Mouse (Mus musculus): ENCODE measurements at regions not wholly inside any gene's neighbourhood (a gene's known extent, or its start where the extent isn't known, plus 50 kb on each side); places are given as distances from the start of the nearest gene placed in this dataset.

- DNase-seq (ENCODE audit: low spot score in 2 of 2): no peak
Measured at GRCm38 (mm10) chr5:91697075-91697474, 179.7 kb downstream of the Parm1 start.

GRCm38 (mm10) chr5:91696532-91696931 lies 179.1 kb downstream of the Parm1 start:
- DNase-seq (ENCODE audit: low spot score in 2 of 2): no peak

GRCm38 (mm10) chr5:91695632-91696031 lies 178.2 kb downstream of the Parm1 start:
- DNase-seq (ENCODE audit: low spot score in 2 of 2): no peak

GRCm38 (mm10) chr5:91693277-91693676 lies 175.9 kb downstream of the Parm1 start:
- peak in 1 of 2 experiments; percentile 22 for DNase-seq (ENCODE audit: low spot score in 2 of 2)

GRCm38 (mm10) chr5:91692292-91692691 lies 174.9 kb downstream of the Parm1 start:
- DNase-seq (ENCODE audit: low spot score in 2 of 2): no peak

- DNase-seq (ENCODE audit: low spot score in 2 of 2): peak in 1 of 2 experiments; percentile 14
Measured at GRCm38 (mm10) chr5:91678727-91679126, 161.3 kb downstream of the Parm1 start.
